Mouse (Mus musculus) right cerebral cortex, postnatal 36 days (tissue): ENCODE data around the gene Doc2b.

ENCODE experiments used
- DNase-seq, 2 experiments: peaks; one replicate each; pipeline ENCODE4 v3.0.0; 2022; ENCODE audit warnings: low spot score in 2 of 2, mixed read lengths in 1 of 2

The Doc2b gene

DNA sequence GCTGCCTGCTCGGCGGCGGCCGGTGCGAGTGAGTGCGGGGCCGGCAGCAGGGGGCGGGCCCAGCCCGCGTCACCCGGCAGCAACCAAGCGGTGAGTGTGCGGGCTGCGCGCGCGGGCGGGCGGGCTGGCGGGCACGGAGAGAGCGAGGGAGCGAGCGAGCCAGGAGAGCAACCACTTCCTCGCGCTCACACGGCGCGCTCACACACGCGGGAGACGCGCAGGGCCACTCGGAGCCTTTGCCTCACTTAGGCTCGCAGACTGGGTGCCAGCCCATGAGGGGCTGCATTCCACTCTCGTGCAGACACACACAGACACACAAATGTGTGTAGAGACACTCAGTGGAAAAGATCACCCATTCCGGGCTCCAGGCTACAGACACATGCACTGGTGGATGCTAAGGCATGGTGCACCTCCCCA lies at the start of gene Doc2b:
Gene Doc2b (minus strand): TSS at position 21 of the 417 bp plus-strand sequence.
- peak; percentile 56 to 61 for DNase-seq

DNA sequence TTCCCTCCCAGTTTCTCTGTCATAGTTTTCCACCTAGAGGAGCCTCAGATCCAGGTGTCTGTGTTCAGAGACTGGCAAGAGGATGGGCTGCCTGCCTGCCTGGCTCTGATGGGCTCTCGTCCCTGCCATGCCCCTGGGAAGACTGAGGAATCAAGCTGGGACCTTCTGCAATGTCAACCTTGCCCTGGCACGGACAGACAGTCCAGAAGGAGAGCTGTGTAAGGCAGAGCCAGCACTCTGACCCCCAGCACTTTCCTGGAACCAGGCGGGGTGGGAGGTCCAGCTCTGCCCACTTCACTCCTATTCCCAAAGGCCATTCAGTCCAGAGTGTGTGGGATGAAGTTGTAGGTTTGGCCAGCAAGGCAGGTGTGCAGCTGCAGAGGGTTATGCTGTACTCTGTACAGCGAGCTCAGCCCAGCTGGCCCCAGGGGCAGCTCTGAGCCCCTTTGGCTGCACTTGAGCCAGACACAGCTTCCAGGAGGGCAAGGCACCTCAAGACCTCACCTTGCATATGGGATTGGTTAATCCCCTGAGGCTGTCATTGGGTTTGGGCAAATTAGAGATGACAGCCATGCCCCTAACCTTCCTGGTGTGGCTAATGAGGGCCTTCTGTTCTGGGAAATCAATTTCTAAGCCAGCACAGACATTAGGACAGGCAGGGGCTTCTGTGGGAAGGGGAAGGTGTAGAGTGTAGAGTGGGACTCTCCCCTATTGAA lies 47.2 kb upstream of the Doc2b start:
- DNase-seq: no peak

DNA sequence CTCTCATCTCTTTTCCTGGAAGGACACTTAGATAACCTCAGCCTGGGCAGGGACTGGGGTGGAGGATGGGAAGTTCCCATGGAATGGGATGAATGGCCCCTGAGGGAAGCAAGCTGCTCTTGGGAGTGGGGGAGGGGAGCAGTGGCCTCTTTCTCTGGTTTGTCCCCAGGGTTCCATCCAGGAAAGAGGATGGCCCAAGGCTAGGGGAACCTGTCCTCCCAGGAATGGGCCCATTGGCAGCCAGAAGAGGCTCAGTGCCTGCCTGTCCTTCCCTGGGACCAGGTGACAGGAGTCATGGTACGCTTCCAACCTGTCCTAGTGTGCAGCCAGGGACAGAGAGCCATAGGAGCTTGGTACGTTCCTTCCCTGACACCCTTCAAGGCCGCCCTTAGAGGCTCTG lies 45.7 kb upstream of the Doc2b start:
- DNase-seq: no peak

DNA sequence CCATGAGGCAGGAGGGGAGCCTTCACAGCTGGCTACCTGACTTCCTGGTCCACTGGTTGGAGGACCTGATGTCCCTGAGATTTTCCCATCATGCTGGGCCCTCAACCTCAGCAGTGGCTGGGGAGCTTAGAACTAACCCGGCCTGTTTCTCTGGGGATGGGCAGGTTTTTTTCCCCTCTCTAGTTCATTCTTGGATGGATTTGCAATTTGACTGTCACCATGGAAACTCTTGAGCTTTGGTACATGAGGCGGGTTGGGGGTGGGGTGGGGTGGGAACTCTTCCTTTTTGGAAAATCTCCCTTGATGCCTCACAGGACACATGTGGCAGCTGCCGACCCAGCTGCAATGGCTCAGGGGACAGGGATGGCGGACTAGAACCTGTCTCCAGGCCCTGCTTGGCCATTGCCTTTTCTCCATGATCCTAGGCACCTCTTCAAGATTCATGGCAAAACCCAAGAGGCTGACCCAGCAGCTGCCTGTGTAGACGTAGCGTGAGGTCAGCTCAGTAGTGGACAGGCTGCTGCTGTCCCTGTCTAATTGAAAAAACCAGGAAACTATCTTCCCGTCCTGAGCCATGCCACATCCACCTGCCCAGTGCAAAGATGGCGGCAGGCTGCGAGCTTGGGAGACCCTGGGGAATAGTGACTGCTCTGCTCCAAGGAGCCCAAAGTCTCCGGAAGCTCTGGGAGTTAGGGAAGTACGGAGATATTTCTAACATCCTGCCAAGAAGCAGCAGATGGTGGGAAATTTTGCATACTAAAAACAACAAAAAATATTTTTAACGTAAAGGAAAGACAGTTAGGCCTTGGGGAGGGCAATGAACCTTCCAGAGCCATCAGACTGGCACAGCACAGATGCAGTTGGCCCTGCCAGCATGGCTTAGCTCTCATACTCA lies 43.9 kb upstream of the Doc2b start:
- no peak for DNase-seq

DNA sequence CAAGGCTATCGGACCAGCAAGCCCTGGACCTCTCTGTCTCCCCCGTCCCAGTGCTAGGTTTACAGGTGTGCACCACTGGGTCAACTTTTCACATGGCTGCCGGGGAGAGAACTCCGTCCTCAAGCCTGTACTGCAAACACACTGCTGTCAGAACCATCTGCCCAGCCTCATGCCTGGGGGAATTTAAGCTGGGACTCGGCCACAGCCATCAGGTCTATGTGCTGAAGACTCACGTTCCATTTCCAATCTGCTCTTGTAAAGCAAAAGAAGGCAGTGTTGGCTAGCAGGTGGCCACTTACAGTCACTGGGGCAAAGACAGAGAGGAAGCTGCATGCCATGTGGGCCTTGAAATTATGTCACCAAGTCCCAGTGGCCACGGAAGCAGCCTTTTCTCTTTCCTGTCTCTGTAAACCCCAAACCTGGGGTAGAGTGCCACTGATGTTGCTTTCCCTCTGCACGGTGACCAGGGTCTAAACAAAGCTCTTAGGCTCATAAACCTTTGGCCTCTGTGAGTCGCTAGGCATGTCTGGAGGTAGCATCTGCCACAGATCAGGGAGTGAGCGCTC lies 43.1 kb upstream of the Doc2b start:
- no peak for DNase-seq

DNA sequence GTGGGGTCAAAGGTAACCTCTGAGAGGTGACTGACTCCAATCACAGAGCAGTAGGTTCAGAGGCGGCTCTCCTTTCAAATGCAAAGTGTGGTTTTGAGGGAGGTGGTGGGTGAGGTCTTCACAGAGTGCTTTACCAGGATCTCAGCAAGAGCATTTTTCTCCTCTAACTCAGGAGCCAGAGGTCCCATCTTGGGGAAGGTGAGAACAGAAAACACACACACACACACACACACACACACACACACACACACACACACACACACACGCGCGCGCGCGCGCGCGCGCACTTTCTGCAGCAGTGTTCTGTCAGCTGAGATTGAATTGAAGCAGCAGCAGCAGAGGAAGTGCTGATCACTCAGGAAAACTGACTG lies 40.4 kb upstream of the Doc2b start:
- no peak for DNase-seq

DNA sequence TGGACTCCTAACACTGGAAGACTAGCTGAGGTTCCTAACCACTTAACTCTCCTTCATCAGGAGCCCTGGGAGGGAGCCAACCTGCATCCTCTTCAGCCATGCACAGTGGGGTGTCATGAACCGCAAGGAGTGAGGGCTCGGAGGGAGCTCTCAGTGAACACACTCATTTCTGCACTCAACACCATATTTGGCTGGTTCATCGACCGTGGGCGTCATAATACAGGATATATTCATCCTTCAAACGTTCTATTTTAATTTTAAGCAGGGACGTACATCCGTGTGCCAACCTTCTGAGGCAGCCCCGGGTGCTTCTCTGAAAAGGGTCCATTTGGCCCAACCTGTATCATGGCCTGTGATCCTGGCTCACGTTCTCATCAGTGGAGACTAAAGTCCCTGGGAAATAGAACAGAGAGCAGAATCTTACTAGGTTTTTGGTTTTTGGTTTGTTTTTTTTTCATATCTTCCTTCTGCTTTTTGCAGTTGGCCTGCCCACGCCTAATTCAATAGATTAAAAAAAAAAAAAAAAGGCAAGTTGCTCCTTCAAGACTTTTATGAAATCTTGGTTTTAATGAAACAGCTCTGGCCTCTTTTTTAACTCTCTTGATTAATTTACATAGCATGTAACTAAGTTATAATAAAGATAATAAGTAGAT lies 39.9 kb upstream of the Doc2b start:
- peak; percentile 16 to 34 for DNase-seq

DNA sequence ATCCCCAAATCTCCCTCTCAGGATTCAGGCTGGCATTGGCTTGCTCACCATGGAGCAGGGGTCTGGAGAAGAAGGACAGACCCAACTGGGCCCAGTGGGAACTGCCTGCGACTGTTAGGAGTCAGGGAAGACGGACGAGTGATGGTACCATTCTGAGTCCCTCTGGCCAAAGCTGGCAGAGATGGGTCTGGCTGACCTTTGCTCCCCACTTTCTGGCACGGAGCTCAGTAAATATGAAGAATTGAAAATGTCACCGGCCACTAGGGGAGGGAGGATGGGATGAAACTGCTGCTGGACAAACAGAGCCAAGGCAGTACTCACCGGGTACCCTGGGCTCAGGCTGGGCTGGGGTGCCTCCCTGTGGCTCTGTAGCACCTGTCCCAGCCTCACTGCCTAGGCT lies 37.2 kb upstream of the Doc2b start:
- no peak for DNase-seq

DNA sequence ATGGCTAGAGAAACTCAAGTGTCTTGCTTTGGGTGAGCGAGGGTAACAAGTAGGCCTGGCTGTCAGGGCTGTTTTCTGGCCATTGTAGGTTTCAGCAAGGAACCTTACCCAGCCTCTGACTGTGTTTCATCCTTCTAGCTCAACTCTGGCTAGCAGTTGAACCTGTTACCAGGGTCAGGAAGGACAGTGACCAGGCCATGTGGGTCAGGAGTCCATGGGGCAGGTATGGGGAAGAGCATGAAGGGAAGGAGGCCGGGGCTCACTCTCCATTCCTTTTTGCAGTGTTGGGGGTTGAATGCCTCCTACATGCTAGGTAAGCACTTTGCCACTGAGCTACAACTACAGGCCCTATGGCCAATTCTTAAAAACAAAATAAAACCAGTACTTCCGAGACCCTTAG lies 34.5 kb upstream of the Doc2b start:
- DNase-seq: no peak

DNA sequence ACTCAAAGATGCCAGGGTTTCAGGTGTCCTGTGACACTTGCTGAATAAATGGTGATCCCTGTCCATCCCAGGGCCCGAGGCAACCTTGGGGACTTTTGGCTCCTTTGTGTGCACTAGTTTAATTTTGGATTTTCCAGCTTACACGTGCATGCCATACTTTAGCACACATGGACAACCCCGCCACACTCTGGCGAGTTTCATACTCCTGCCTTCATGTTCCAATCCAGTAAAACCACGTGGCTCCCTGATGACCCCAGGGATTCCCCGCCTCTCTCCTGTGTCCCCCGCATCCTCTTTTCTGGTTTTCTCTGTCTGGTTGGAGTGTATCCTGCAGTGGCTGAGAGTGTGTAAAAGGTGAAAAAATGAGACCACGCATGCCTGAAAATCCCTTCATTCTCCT lies 31.6 kb upstream of the Doc2b start:
- DNase-seq: no peak

DNA sequence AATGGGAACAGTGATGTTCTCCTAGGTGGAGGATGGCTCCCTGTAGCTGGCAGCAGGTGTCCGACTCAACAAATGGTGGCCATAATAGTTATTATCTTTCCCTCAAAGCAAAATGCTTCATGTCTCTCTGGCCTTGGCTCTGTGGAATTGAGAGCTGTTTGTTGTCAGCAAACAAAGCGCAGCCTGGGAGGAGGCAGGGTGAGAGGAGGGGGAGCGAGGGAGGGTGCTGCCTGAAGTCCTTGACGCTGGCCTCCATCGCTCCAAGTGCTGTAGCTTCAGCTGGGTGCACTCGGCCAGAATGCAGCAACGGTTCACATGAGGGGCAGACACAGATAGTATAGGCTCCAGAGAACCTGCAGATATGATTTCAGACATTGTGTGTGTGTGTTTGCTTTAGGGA lies 27.7 kb upstream of the Doc2b start:
- no peak for DNase-seq

DNA sequence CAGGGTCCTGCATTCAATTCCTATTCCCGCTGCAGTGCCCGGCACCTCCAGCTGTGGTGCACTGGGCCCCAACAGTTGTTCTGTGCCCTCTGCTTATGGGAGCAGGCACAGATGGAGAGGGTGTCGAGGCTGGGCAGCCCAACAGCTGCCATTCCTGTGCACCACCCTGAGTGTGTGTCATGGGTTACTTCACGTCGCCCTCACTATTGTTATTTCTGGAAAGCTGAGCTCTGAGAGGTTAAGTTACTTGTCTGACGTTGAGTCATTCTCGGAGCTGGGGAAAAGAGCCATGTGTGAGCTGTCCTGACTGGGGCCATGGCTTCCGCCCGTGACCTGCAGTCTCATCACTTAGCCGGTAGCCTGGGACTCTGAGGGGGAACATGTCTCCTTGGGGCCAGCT lies 17.2 kb upstream of the Doc2b start:
- no peak for DNase-seq

DNA sequence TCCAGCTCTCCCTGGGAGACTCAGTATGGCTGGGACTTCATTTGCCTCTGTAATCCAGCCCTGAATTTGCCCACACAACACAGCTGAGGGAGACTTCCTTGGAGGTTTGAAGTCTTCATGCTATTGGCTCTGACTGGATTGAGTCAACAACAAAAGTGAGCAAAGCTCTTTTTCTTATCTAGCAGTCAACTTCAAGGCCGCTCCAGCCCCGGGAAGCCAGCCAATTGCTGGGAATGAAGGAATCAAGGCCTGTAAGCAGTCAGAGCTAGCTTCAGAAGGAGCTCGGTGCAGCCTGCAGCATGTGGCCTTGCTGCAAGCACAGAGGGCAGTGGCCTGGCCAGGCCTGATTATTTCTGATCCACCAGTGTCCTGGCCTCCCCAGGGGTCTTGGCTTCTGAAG lies 16.1 kb upstream of the Doc2b start:
- DNase-seq: peak; percentile 18 to 25

DNA sequence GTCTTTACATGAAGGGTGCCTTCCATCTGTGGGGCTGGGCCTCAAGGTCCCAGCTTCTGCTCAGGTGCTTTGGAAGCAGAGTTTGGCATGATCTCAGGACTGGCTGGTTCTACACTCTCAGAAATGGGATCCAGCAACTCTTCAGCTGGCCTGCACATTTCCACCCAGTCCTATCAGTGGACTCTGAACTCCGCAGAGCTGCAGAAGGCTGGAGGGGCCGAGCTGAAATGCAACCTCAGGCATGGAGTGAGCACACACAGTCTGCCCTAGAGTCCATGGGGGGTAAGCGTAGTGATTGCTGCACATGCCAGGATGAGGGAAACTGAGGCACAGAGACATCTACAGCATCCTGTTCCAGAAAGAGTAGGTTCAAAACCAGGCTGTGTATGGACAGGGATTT lies 14.7 kb upstream of the Doc2b start:
- no peak for DNase-seq

DNA sequence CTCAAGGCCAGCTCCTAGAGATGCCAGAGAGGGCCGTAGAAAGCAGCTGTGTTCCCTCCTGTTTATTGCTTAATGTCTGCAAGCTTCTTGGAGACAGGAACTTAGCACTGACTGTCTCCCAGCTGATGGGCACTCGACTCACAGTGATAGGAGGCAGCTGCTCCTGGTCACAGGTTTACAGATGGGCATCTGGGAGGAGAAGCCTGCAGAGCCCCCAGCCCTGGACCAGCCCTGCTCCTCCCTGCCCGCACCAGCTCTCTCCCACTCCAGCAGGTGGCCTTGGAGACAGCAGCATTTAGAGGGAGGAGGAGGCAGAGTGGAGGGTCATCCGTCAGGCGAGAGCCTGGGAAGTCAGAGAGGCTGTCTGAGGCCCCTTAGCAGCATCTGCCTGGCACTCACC lies 11.6 kb upstream of the Doc2b start:
- no peak for DNase-seq

DNA sequence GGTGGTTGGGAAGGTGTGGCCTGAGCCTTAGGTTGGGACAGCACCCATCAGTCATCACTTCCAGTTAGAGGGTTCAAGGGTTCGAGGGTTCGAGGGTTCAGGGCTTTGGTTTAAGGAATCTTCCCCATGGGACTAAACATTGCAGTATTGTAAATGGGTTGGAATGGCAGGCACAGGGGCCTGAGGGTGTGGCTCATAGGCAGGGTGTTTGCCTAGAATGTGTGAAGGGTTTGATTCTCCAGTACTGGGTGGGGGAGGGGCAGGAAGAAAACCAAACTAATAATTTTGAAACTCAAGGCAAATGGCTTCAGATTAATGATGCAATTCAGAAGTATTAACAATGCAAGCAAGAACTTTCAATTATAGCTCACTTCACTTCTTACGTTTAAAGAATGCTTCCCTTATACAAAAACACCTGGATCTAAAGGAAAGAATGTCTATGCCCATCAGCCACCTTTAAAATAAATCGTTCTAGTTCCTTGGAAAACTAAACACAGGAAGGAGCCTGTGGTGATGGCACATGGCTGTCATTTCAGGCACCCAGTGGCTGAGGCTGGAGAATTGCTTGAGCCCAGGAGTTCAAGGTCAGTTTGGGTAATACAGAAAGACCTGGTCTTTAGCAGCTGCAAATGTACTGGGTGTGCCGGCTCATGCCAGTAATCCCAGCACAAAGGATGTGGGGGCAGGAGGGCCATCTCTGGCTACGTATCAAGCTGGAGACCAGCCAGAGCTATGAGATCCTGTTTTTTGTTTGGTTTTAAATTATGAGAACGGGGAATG lies 6.1 kb upstream of the Doc2b start:
- DNase-seq: no peak

DNA sequence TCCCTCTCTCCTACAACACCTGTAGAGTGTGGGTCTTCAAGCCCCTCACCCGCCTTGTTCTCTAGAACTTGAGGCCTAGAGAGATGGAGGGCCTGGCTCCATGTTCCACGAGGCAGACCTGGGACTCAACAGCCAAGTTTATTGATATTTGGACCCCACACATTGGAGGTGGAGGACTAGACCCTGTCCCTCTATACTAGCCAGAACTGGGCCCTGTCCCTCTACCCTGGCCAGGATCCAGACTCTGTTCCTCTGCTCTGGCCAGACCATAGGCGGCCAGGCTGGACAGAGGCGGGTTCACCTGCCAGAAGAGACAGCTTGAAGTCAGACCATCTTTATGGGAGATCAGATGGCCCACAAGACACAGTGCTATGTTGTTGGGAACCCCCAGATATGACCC lies 5.5 kb upstream of the Doc2b start:
- no peak for DNase-seq

DNA sequence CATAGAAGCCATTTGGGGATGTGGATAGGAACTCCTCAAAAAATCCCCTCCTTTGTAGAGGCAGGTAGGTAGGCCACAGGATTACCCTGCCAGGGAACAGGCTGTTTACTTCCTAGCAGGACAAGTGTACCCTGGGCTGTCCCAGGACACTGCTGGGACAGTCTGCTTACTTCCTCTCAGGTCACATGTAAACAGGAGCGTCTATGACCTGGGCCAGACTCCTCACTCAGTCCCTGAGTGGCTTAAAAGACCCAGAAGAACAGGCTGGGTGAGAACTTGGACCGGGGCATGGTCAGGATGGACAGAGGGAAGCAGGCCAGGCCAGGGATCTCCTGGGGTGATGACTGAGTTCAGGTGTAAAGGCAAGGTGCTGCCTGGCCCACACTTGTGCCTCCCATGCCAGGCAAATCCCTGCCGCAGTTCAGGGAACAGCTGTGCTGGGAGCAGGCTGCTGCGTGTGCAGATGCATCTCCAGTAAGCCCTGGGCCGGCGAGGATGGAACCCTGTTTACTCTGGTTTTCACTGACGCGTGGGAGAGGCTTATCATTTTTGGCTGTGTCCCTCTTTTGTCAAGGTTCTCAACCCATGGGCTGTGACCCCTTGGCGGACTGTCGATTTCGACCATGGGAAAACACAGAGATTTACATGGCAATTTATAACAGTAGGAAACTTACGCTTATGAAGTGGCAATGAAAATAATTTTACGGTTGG lies 842 bp upstream of the Doc2b start:
- no peak for DNase-seq

DNA sequence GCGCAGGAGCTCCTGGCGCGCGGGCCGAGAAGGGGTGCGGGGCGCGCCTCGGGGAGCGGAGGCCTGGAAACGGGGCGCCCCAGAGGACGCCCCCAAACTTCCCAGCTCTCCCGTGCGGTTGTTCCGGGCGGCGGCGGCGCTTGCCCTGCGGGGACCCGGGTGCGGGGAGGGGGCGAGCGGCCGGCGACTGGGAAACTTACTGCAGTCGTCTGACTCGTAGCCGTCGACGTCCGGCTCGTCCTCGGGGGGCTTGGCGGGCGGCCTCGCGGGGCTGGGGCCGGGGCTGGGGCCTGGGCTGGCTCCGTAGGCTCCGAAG lies 570 bp downstream of the Doc2b start:
- no peak for DNase-seq

DNA sequence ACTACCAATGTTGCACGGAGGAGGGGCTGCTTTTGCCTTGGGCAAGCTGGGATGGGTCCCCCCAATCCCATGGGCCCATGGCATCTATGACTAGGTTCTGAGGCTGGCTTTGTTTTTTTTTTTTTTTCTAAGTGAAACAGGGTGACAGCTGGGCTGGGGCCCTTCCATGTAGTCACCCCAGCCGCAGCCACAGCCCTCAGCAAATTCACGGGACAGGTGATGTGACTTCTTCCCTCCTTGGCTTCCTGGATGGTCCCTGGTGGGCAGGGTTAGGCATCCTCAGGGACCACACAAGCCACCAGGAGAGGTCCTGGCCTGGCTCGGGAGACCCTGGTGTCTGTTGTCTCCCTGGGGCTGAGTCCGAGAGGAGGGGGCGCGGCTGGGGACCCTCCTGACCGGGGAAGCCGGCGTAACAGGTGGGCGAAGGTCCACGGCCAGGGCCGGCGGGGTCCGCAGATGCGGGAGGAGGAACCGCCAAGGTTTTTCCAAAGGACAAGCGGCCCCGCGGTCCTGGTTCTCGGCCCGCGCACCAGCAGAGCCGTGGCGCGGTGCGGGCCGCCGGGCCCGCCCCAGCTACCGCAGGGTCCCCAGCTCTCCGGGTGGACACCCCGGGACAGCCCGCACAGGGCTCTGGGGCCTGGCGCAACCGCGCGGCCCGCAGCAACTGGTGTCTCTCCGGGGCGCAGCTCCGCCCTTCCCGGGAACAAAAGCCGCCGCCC lies 1.1 kb downstream of the Doc2b start:
- DNase-seq: no peak

DNA sequence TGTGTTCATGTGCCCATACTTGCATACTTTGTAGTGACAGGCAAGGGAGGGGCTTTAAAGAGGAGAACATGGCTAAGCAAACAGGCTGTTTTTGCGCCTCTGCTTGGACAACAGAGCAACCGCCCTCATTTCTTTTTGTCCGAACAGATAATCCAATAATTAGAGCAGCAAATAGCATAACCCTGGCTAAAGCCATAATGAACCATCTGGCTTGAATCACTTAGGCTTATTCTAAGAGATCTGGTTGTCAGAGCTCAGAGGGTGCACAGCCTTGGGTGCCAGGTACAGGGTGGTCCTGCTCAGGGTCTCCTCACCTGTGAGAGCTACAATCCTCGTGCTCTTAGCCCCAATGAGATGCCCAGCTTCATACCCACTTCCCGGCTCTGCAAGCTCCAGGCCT lies 2.5 kb downstream of the Doc2b start:
- no peak for DNase-seq
